Mouse (Mus musculus) spleen, adult 2 months (tissue): ENCODE measurements around the gene Zfp276.

ENCODE experiments used
- CTCF ChIP-seq: fragments of 200-500 bp; IDR thresholded peaks from 2 replicates; pipeline ENCODE4 v1.5.1; 2011; ENCODE audit warnings: mild to moderate bottlenecking, inconsistent platforms; ENCODE audit not compliant: insufficient read depth, insufficient read length, insufficient replicate concordance; ENCODE audit errors: extremely low read depth
- POLR2A ChIP-seq: fragments of 200-500 bp; IDR thresholded peaks from 2 replicates; pipeline ENCODE4 v1.6.1; 2011; ENCODE audit warnings: low read depth, low read length, inconsistent platforms

DNA sequence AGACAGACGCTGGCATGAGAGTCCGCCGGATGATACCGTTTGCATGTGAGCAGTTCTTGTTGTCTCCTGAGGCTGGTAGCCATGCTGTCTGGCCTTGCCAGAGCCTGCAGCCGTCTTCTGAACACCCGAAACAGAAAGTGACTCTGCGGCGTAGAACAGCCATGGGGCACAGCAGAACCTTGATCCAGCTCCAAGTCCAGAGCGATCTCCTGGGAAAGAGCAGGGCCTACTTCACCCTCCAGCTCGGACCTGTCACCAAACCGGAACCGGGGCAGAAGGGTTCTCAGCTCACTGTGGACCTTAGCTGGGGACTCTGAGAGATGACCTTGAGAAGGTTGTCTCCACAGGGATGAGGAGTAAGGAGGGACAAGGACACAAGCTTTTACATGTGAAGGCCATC, 21.1 kb downstream of the Zfp276 start:
- TF ChIP-seq CTCF: no peak
- no peak for TF ChIP-seq POLR2A
